Mouse (Mus musculus): Measurements from ENCODE around the gene Hyls1. TPM values are rescaled to one million over a fixed set of nuclear protein-coding genes. Genes with fewer than 3 reads are reported as not detected.

Gene Hyls1
- total RNA-seq, 4 experiments from 2014 or later: 1.2 to 2.8 (median 2.0) TPM

- no peak for DNase-seq (ENCODE audit: low spot score)
Measured at GRCm38 (mm10) chr9:35544666-35545065, 25.5 kb downstream of the Hyls1 start.

DNA sequence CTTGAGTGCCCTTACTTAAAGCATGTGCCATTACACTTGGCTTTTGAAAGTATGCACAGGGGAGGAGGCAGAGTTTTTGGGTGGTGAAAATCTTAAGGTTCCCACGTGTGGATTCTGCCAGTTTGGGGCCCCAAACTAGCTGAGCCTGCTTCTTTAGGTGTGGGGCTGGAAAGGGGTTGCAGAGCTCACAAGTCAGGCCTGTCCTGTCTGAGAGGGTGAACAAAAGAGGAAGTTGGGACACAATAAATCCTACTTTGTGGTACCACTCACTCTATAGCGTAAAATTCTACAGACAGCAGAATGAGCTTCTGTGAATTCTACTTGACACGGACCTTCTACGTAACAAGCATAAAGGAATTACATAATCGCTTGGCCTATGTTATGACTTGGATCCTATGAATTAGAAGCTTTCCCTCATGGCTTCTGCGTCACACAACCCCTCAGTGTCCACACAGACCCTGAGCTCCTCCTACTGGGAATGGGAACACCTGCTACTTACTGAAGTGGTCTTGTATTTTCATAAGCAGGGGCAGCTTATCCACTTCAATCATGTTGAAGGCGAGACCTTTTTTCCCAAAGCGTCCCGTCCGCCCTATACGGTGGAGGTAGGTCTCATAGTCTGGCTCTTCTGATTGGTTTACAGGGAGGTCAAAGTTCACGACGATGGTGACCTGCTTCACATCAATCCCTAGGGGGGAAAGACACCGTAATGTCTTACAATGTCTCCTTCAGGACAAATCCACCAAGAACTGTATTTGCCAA lies 26.9 kb downstream of the Hyls1 start:
- DNase-seq (ENCODE audit: low spot score): no peak

DNA sequence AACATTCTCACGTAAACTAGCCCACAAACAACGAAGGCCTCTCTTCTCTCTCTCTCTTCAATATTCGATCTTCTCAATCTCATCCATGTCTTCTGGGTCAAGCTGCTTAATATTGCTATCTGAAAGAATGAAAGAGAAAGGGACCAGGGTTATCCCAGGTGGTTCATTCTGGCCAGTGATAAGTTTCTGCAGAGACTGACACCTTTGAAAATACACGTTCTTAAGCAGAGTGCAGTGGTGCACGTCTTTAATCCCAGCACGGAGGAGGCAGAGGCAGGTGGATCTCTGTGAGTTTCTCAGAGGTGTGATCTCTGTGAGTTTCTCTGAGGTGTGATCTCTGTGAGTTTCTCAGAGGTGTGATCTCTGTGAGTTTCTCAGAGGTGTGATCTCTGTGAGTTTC lies 28.3 kb downstream of the Hyls1 start:
- no peak for DNase-seq (ENCODE audit: low spot score)

DNA sequence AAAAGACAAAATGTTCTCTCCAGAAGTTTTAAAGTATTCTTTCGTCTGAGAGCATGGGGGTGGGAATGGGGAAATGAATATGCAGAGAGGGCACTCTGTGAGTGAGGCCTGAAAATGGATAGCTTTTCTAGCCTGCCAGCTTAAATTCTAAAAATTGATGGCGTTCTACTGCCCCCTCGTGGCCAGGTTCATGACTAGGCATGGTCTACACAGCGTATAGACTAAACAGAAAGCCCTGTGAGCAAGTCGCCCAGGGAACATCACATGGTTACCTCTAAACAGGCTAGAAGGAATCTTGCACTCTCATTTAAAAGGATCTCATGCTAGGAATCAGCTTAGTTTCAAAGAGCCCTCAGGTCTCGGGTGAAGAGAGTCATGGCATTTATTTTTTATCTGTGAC lies 28.7 kb downstream of the Hyls1 start:
- DNase-seq (ENCODE audit: low spot score): peak; percentile 71

GRCm38 (mm10) chr9:35541024-35541423 lies 29.2 kb downstream of the Hyls1 start:
- no peak for DNase-seq (ENCODE audit: low spot score)

- DNase-seq (ENCODE audit: low spot score): no peak
Measured at GRCm38 (mm10) chr9:35539001-35539750, 31.0 kb downstream of the Hyls1 start.

GRCm38 (mm10) chr9:35535876-35536275 lies 34.3 kb downstream of the Hyls1 start:
- no peak for DNase-seq (ENCODE audit: low spot score)

DNA sequence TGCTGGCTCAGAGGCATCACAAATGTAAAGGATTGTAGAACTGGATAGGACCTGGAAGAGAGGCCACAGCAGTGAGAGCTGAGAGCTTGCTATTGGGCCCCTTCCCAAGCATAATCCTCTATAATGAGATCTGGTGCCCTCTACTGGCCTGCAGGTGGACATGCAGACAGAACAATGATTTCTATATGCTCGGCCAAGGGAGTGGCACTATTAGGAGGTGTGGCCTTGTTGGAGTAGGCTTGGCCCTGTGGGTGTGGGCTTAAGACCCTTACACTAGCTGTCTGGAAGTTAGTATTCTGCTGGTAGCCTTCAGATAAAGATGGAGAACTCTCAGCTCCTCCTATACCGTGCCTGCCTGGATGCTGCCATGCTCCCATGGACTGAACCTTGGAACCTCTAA lies 35.1 kb downstream of the Hyls1 start:
- DNase-seq (ENCODE audit: low spot score): peak; percentile 54

GRCm38 (mm10) chr9:35533266-35533665 lies 36.9 kb downstream of the Hyls1 start:
- DNase-seq (ENCODE audit: low spot score): peak; percentile 19

GRCm38 (mm10) chr9:35529796-35530195 lies 40.4 kb downstream of the Hyls1 start:
- DNase-seq (ENCODE audit: low spot score): no peak

- no peak for DNase-seq (ENCODE audit: low spot score)
Measured at GRCm38 (mm10) chr9:35529141-35529540, 41.1 kb downstream of the Hyls1 start.

GRCm38 (mm10) chr9:35523941-35524411 lies 46.2 kb downstream of the Hyls1 start:
- DNase-seq (ENCODE audit: low spot score): peak; percentile 67

DNA sequence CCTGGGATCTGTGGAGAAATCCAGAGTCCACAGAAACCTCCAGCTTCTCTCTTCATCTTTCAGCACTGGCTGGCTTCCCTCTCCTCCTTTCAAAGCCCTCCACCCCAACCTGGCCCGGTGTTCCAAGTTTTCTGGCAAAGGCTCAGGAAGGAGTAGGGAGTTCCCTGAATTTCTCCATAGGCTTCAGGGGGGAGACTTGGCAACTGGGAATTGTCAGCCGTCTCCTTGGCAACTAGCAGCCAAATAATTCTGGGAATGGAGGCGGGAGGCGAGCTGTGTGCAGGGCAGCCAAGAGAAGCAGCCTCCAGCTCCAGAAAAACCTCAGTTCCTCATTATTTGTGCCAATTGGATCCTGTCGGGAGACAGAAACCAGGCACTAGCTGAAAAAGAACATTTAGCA lies 46.7 kb downstream of the Hyls1 start:
- peak; percentile 60 for DNase-seq (ENCODE audit: low spot score)

DNA sequence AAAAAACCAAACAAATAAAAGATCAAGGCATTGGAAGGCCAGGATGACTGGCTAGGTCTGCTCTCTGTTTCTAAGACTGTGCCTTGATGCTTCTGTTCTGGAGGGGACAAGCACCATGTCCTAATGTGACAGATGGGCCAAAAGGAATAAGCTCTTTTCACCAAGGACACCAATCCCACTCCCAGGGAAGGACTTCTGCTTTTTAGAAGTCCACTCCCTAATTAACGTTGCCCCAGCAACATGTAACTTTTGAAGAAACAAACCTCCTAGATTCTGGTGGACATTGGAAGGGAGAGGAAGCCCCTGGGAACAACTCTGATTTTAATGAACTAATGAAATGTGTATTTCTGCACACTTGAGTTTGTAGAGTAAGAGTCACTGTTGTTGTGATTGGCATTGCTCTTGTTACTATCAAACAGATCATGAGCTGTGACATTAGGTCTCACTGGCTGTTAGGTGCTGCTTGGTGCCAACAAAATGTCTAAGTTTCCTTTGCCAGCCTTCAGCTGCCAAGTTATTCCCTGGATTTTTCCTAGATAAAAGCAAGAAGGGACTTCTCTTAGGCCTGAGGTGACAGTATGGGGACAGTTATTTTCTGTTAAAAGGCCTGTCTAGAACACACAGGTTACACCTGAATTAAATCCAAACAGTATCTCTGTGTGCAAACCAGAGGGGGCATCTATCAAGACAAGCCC lies 47.2 kb downstream of the Hyls1 start:
- DNase-seq (ENCODE audit: low spot score): no peak

DNA sequence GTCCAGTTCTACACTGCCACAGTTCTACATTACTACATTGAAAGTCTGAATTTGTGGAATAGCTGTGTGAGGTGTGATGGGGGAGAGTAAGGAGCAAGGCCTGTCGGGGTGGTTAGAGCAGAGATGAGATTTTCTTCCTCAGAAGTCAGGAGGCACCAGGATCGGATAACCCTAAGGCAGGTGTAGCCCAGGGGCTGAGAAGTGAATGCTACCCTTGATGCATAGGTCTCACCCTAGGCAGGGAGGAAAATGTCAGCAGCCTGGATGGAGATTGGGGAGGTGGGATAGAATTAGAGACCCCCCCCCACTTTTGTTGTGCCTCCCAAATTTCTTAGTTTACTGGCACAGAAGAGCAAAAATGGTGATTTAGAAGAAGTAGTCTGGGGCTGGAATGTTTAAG lies 48.0 kb downstream of the Hyls1 start:
- no peak for DNase-seq (ENCODE audit: low spot score)

DNA sequence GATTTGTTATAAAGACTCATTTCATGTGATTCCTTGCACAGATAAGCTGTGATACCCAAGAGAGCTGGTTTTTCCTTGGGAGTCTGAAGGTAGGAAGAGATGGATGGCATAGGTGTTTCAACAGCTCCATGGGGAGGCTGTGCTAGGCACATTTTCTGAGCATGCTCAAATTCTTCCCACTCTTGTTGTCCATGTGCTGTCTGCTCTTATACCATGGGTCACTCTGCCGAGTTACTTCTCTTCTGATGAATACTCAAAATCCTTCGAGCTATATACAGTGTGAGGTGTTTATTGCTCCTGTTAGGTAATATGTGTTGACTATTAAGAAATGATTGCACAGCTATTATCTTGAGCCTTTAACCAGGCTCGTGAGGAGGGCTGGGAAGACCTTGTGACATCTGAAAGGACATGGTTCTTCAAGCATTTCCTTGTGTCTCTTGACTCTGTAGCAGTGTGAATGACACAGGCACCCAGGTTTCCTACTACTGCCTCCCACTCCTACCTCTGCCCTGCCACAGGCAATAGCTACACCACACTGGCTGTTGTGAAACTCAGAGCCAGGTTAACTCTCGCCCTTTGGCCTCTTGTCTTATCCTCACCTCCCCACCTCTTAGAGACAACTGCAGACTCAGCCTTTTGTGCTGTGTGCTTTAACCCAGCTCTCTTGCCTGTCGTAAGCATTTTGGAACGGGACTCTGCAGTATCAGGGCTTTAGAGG lies 49.4 kb downstream of the Hyls1 start:
- no peak for DNase-seq (ENCODE audit: low spot score)

- DNase-seq (ENCODE audit: low spot score): no peak
Measured at GRCm38 (mm10) chr9:35518169-35518568, 52.0 kb downstream of the Hyls1 start, which contains the start of gene Gm1113. Gene Gm1113, minus strand, starts transcription at chr9:35518269.

- DNase-seq (ENCODE audit: low spot score): no peak
Measured at GRCm38 (mm10) chr9:35516711-35517110, 53.5 kb downstream of the Hyls1 start.

GRCm38 (mm10) chr9:35516182-35516581 lies 54.0 kb downstream of the Hyls1 start:
- DNase-seq (ENCODE audit: low spot score): no peak

GRCm38 (mm10) chr9:35513900-35514299 lies 56.3 kb downstream of the Hyls1 start:
- no peak for DNase-seq (ENCODE audit: low spot score)
